Comparison of ENCODE assay signal across 8 mouse cellular contexts in genomic region chr12:59060322-59060721, GRCm38 (mm10). TPM values are rescaled to one million over a fixed set of nuclear protein-coding genes. Genes with fewer than 3 reads are reported as not detected.
DNase-seq lines count a peak whose midpoint lies in the region; ATAC-seq and TF ChIP-seq lines count a peak whose summit lies in the region.

No protein-coding gene starts in this region.

- TF ChIP-seq CTCF in kidney, postnatal 0 days (IDR thresholded peaks at IDR 0.05; ENCODE audit: low read depth) = no peak
- TF ChIP-seq CTCF in bone marrow macrophage, adult 2 months (IDR thresholded peaks at IDR 0.05; ENCODE audit: low read depth, low read length) = no peak

- H3K27ac ChIP-seq in kidney, postnatal 0 days = peak overlapping the region; percentile 92; the same call in 1 of the 2 replicates
- H3K27ac ChIP-seq in bone marrow macrophage, adult 2 months (ENCODE audit: insufficient read depth, low read depth, low read length) = peak overlapping the region; percentile 81; the same call in 1 of the 2 replicates
- H3K27ac ChIP-seq in hindbrain, embryonic 14.5 days = peak overlapping the region; percentile 97
- peak overlapping the region; percentile 98 for H3K27ac ChIP-seq in midbrain, embryonic 15.5 days

- H3K36me3 ChIP-seq in kidney, postnatal 0 days (ENCODE audit: insufficient read depth, low read length) = 0 out of 2 replicates have a peak, but pooled peaks cover 8% of the 10 kb centered on the region
- peaks cover 18% of the 10 kb centered on the region for H3K36me3 ChIP-seq in hindbrain, embryonic 14.5 days (replicated peaks; ENCODE audit: control insufficient read depth, insufficient read depth)
- 0 out of 2 replicates have a peak, but pooled peaks cover 4% of the 10 kb centered on the region for H3K36me3 ChIP-seq in midbrain, embryonic 15.5 days (replicated peaks)

- ATAC-seq in kidney, postnatal 0 days (replicated peaks; ENCODE audit: low FRiP score, low read depth) = no peak
- no peak for ATAC-seq in hindbrain, embryonic 14.5 days (ENCODE audit: low FRiP score)
- ATAC-seq in midbrain, embryonic 15.5 days (replicated peaks) = no peak

- peak overlapping the region; percentile 67 for H3K4me2 ChIP-seq in kidney, postnatal 0 days (ENCODE audit: low read length)
- peak overlapping the region; percentile 93 for H3K4me2 ChIP-seq in hindbrain, embryonic 14.5 days (replicated peaks)
- peak overlapping the region; percentile 68 for H3K4me2 ChIP-seq in midbrain, embryonic 15.5 days

- 44% methylated on average over 4 of the region's 4 CpGs for WGBS in kidney, postnatal 0 days
- 65% methylated on average over 4 of the region's 4 CpGs for WGBS in hindbrain, embryonic 14.5 days
- WGBS in midbrain, embryonic 15.5 days = 65% methylated on average over 4 of the region's 4 CpGs

- DNase-seq in kidney, postnatal 0 days (ENCODE audit: low spot score) = peak; percentile 7
- DNase-seq in kidney, postnatal 4 days = no peak
- no peak for DNase-seq in hindbrain, embryonic 14.5 days (ENCODE audit: low spot score)
- DNase-seq in layer of hippocampus, adult 9-10 months (ENCODE audit: low spot score) = no peak
- DNase-seq in B cell, adult 2 months = no peak
- DNase-seq in layer of hippocampus, postnatal 25 days (ENCODE audit: extremely low spot score in 1 of 2, low spot score in 1 of 2) = no peak

- H3K4me3 ChIP-seq in kidney, postnatal 0 days (replicated peaks; ENCODE audit: low read depth, low read length) = peak overlapping the region; percentile 72
- H3K4me3 ChIP-seq in bone marrow macrophage, adult 2 months (ENCODE audit: insufficient read depth, low read length) = peak overlapping the region; percentile 79
- H3K4me3 ChIP-seq in hindbrain, embryonic 14.5 days (replicated peaks; ENCODE audit: low read length) = peak overlapping the region; percentile 89
- H3K4me3 ChIP-seq in midbrain, embryonic 15.5 days = peak overlapping the region; percentile 87

- H3K9ac ChIP-seq in kidney, postnatal 0 days (ENCODE audit: low read depth, low read length) = peak overlapping the region; percentile 95
- peak overlapping the region; percentile 95 for H3K9ac ChIP-seq in hindbrain, embryonic 14.5 days
- peak overlapping the region; percentile 99 for H3K9ac ChIP-seq in midbrain, embryonic 15.5 days

- H3K27me3 ChIP-seq in kidney, postnatal 0 days (ENCODE audit: insufficient read depth, low read length) = no peaks in the 10 kb centered on the region
- H3K27me3 ChIP-seq in hindbrain, embryonic 14.5 days (ENCODE audit: control insufficient read depth, insufficient read depth, low read length) = no peaks in the 10 kb centered on the region
- H3K27me3 ChIP-seq in midbrain, embryonic 15.5 days (replicated peaks) = no peaks in the 10 kb centered on the region

- no peak for TF ChIP-seq POLR2A in bone marrow macrophage, adult 2 months (IDR thresholded peaks at IDR 0.05; ENCODE audit: borderline replicate concordance, low read depth, low read length)

- H3K4me1 ChIP-seq in kidney, postnatal 0 days (replicated peaks; ENCODE audit: insufficient read depth, low read length) = 0 out of 2 replicates have a peak, but pooled peaks cover 6% of the 10 kb centered on the region
- H3K4me1 ChIP-seq in bone marrow macrophage, adult 2 months (ENCODE audit: control insufficient read depth, insufficient read depth, low read length) = peaks cover 11% of the 10 kb centered on the region
- H3K4me1 ChIP-seq in hindbrain, embryonic 14.5 days (replicated peaks; ENCODE audit: control insufficient read depth, insufficient read depth, low read length) = peaks cover 22% of the 10 kb centered on the region
- peaks cover 27% of the 10 kb centered on the region for H3K4me1 ChIP-seq in midbrain, embryonic 15.5 days

- no peaks in the 10 kb centered on the region for H3K9me3 ChIP-seq in kidney, postnatal 0 days (replicated peaks; ENCODE audit: low read length)
- no peaks in the 10 kb centered on the region for H3K9me3 ChIP-seq in hindbrain, embryonic 14.5 days (ENCODE audit: control insufficient read depth, low read length)
- no peaks in the 10 kb centered on the region for H3K9me3 ChIP-seq in midbrain, embryonic 15.5 days

RNA-seq across cellular contexts. Expression of gene Trappc6b, which starts 0.9 kb away (rescaled TPM):
- 105 and 117 TPM in 2 replicates for polyA plus RNA-seq in kidney, postnatal 0 days (2015; fragmentation: Nextera tagmentation; extraction: Ambion mirVana)
- polyA plus RNA-seq in bone marrow macrophage, adult 2 months (2012; ENCODE audit: insufficient read depth, insufficient read length, missing spikeins) = 88.0 and 90.6 TPM in 2 replicates
- polyA plus RNA-seq in hindbrain, embryonic 14.5 days (2014; fragmentation: Nextera tagmentation; extraction: Ambion mirVana) = 110 and 111 TPM in 2 replicates
- 160 and 172 TPM in 2 replicates for polyA plus RNA-seq in midbrain, embryonic 15.5 days (2015; fragmentation: Nextera tagmentation; extraction: Ambion mirVana)
- 100 to 1,000 TPM; 110 to 111 TPM for total RNA-seq in layer of hippocampus, postnatal 25 days (2021)

RNA-seq across cellular contexts. Expression of gene Pnn, which starts 6.4 kb away (rescaled TPM):
- 64.6 and 67.3 TPM in 2 replicates for polyA plus RNA-seq in kidney, postnatal 0 days (2015; fragmentation: Nextera tagmentation; extraction: Ambion mirVana)
- 81.7 and 114 TPM in 2 replicates for polyA plus RNA-seq in bone marrow macrophage, adult 2 months (2012; ENCODE audit: insufficient read depth, insufficient read length, missing spikeins)
- 63.4 and 70.6 TPM in 2 replicates for polyA plus RNA-seq in hindbrain, embryonic 14.5 days (2014; fragmentation: Nextera tagmentation; extraction: Ambion mirVana)
- polyA plus RNA-seq in midbrain, embryonic 15.5 days (2015; fragmentation: Nextera tagmentation; extraction: Ambion mirVana) = 87.4 and 94.8 TPM in 2 replicates
- 10 to 100 TPM; 46.0 to 56.9 TPM for total RNA-seq in layer of hippocampus, postnatal 25 days (2021)

RNA-seq across cellular contexts. Expression of gene Mia2, which starts 35.3 kb away (rescaled TPM):
- polyA plus RNA-seq in kidney, postnatal 0 days (2015; fragmentation: Nextera tagmentation; extraction: Ambion mirVana) = 85.5 and 91.6 TPM in 2 replicates
- 154 and 168 TPM in 2 replicates for polyA plus RNA-seq in bone marrow macrophage, adult 2 months (2012; ENCODE audit: insufficient read depth, insufficient read length, missing spikeins)
- polyA plus RNA-seq in hindbrain, embryonic 14.5 days (2014; fragmentation: Nextera tagmentation; extraction: Ambion mirVana) = 34.4 and 38.7 TPM in 2 replicates
- polyA plus RNA-seq in midbrain, embryonic 15.5 days (2015; fragmentation: Nextera tagmentation; extraction: Ambion mirVana) = 28.4 and 30.7 TPM in 2 replicates
- 10 to 100 TPM; 42.4 to 52.4 TPM for total RNA-seq in layer of hippocampus, postnatal 25 days (2021)

RNA-seq across cellular contexts. Expression of gene Gemin2, which starts 47.1 kb away (rescaled TPM):
- 20.1 and 23.5 TPM in 2 replicates for polyA plus RNA-seq in kidney, postnatal 0 days (2015; fragmentation: Nextera tagmentation; extraction: Ambion mirVana)
- polyA plus RNA-seq in bone marrow macrophage, adult 2 months (2012; ENCODE audit: insufficient read depth, insufficient read length, missing spikeins) = 6.3 and 6.9 TPM in 2 replicates
- 11.8 and 13.9 TPM in 2 replicates for polyA plus RNA-seq in hindbrain, embryonic 14.5 days (2014; fragmentation: Nextera tagmentation; extraction: Ambion mirVana)
- polyA plus RNA-seq in midbrain, embryonic 15.5 days (2015; fragmentation: Nextera tagmentation; extraction: Ambion mirVana) = 15.5 and 15.9 TPM in 2 replicates
- total RNA-seq in layer of hippocampus, postnatal 25 days (2021) = 1 to 10 TPM; 7.5 to 8.0 TPM

RNA-seq across cellular contexts. Expression of gene Sec23a, which starts 48.5 kb away (rescaled TPM):
- 49.5 and 56.9 TPM in 2 replicates for polyA plus RNA-seq in kidney, postnatal 0 days (2015; fragmentation: Nextera tagmentation; extraction: Ambion mirVana)
- 13.0 and 15.5 TPM in 2 replicates for polyA plus RNA-seq in bone marrow macrophage, adult 2 months (2012; ENCODE audit: insufficient read depth, insufficient read length, missing spikeins)
- polyA plus RNA-seq in hindbrain, embryonic 14.5 days (2014; fragmentation: Nextera tagmentation; extraction: Ambion mirVana) = 130 and 144 TPM in 2 replicates
- 99.8 and 109 TPM in 2 replicates for polyA plus RNA-seq in midbrain, embryonic 15.5 days (2015; fragmentation: Nextera tagmentation; extraction: Ambion mirVana)
- total RNA-seq in layer of hippocampus, postnatal 25 days (2021) = 100 to 1,000 TPM; 101 to 104 TPM
